Mouse (Mus musculus): ENCODE measurements around the gene Dock4. TPM values are rescaled to one million over a fixed set of nuclear protein-coding genes. Genes with fewer than 3 reads are reported as not detected.

Gene Dock4
- polyA plus RNA-seq, 1 experiment from 2014 or later, result 6.4 TPM

GRCm38 (mm10) chr12:40622926-40623325 lies 177.2 kb downstream of the Dock4 start:
- Histone ChIP-seq H3K27me3 (ENCODE audit: control insufficient read depth, insufficient read depth, low read length) (no peaks in the 10 kb centered on the region), H3K4me1 (ENCODE audit: control insufficient read depth, insufficient read depth, low read length) (no peaks in the 10 kb centered on the region), H3K36me3 (ENCODE audit: control insufficient read depth, insufficient read depth) (no peaks in the 10 kb centered on the region), H3K9me3 (replicated peaks; ENCODE audit: control insufficient read depth, low read length) (no peaks in the 10 kb centered on the region), H3K27ac (ENCODE audit: low read length) (no peak overlapping the region), H3K4me3 (ENCODE audit: low read length) (no peak overlapping the region), H3K9ac (ENCODE audit: low read length) (no peak overlapping the region), H3K4me2 (ENCODE audit: low read depth, low read length) (no peak overlapping the region)
- no peak for ATAC-seq (replicated peaks; ENCODE audit: extremely low read depth, insufficient read depth, low FRiP score)

- Histone ChIP-seq H3K4me2 (ENCODE audit: low read depth, low read length) (no peak overlapping the region), H3K36me3 (ENCODE audit: control insufficient read depth, insufficient read depth) (no peaks in the 10 kb centered on the region), H3K4me3 (ENCODE audit: low read length) (no peak overlapping the region), H3K9me3 (replicated peaks; ENCODE audit: control insufficient read depth, low read length) (no peaks in the 10 kb centered on the region), H3K27ac (ENCODE audit: low read length) (no peak overlapping the region), H3K4me1 (ENCODE audit: control insufficient read depth, insufficient read depth, low read length) (no peaks in the 10 kb centered on the region), H3K27me3 (ENCODE audit: control insufficient read depth, insufficient read depth, low read length) (no peaks in the 10 kb centered on the region), H3K9ac (ENCODE audit: low read length) (no peak overlapping the region)
- 96% methylated on average over 1 of the region's 1 CpGs for WGBS
- ATAC-seq (replicated peaks; ENCODE audit: extremely low read depth, insufficient read depth, low FRiP score), result no peak
Observed at GRCm38 (mm10) chr12:40626521-40626920, 180.8 kb downstream of the Dock4 start.

- H3K27me3 ChIP-seq (ENCODE audit: control insufficient read depth, insufficient read depth, low read length), result no peaks in the 10 kb centered on the region
- no peaks in the 10 kb centered on the region for H3K4me1 ChIP-seq (ENCODE audit: control insufficient read depth, insufficient read depth, low read length)
- H3K4me2 ChIP-seq (ENCODE audit: low read depth, low read length), result no peak overlapping the region
- WGBS, result 89% methylated on average over 2 of the region's 2 CpGs
- no peaks in the 10 kb centered on the region for H3K9me3 ChIP-seq (replicated peaks; ENCODE audit: control insufficient read depth, low read length)
- no peak overlapping the region for H3K9ac ChIP-seq (ENCODE audit: low read length)
- no peak for ATAC-seq (replicated peaks; ENCODE audit: extremely low read depth, insufficient read depth, low FRiP score)
- H3K27ac ChIP-seq (ENCODE audit: low read length), result no peak overlapping the region
- no peak overlapping the region for H3K4me3 ChIP-seq (ENCODE audit: low read length)
- H3K36me3 ChIP-seq (ENCODE audit: control insufficient read depth, insufficient read depth), result no peaks in the 10 kb centered on the region
Observed at GRCm38 (mm10) chr12:40633242-40633641, 187.5 kb downstream of the Dock4 start.

- H3K9ac ChIP-seq (ENCODE audit: low read length), result no peak overlapping the region
- 76% methylated on average over 7 of the region's 7 CpGs for WGBS
- H3K36me3 ChIP-seq (ENCODE audit: control insufficient read depth, insufficient read depth), result no peaks in the 10 kb centered on the region
- H3K4me3 ChIP-seq (ENCODE audit: low read length), result no peak overlapping the region
- H3K4me2 ChIP-seq (ENCODE audit: low read depth, low read length), result no peak overlapping the region
- ATAC-seq (replicated peaks; ENCODE audit: extremely low read depth, insufficient read depth, low FRiP score), result no peak
- no peak overlapping the region for H3K27ac ChIP-seq (ENCODE audit: low read length)
- no peaks in the 10 kb centered on the region for H3K4me1 ChIP-seq (ENCODE audit: control insufficient read depth, insufficient read depth, low read length)
- H3K27me3 ChIP-seq (ENCODE audit: control insufficient read depth, insufficient read depth, low read length), result no peaks in the 10 kb centered on the region
- no peaks in the 10 kb centered on the region for H3K9me3 ChIP-seq (replicated peaks; ENCODE audit: control insufficient read depth, low read length)
Observed at GRCm38 (mm10) chr12:40634169-40634568, 188.4 kb downstream of the Dock4 start.

- Histone ChIP-seq H3K36me3 (ENCODE audit: control insufficient read depth, insufficient read depth) (no peaks in the 10 kb centered on the region), H3K9ac (ENCODE audit: low read length) (no peak overlapping the region), H3K4me2 (ENCODE audit: low read depth, low read length) (no peak overlapping the region), H3K27me3 (ENCODE audit: control insufficient read depth, insufficient read depth, low read length) (no peaks in the 10 kb centered on the region), H3K9me3 (replicated peaks; ENCODE audit: control insufficient read depth, low read length) (no peaks in the 10 kb centered on the region), H3K4me3 (ENCODE audit: low read length) (no peak overlapping the region), H3K4me1 (ENCODE audit: control insufficient read depth, insufficient read depth, low read length) (no peaks in the 10 kb centered on the region), H3K27ac (ENCODE audit: low read length) (no peak overlapping the region)
- ATAC-seq (replicated peaks; ENCODE audit: extremely low read depth, insufficient read depth, low FRiP score), result no peak
- WGBS, result 90% methylated on average over 6 of the region's 6 CpGs
Observed at GRCm38 (mm10) chr12:40635991-40636390, 190.2 kb downstream of the Dock4 start.

GRCm38 (mm10) chr12:40637427-40637826 lies 191.7 kb downstream of the Dock4 start:
- no peak overlapping the region for H3K27ac ChIP-seq (ENCODE audit: low read length)
- no peak overlapping the region for H3K9ac ChIP-seq (ENCODE audit: low read length)
- no peaks in the 10 kb centered on the region for H3K9me3 ChIP-seq (replicated peaks; ENCODE audit: control insufficient read depth, low read length)
- H3K27me3 ChIP-seq (ENCODE audit: control insufficient read depth, insufficient read depth, low read length), result no peaks in the 10 kb centered on the region
- H3K4me2 ChIP-seq (ENCODE audit: low read depth, low read length), result no peak overlapping the region
- WGBS, result 87% methylated on average over 2 of the region's 2 CpGs
- H3K4me1 ChIP-seq (ENCODE audit: control insufficient read depth, insufficient read depth, low read length), result no peaks in the 10 kb centered on the region
- H3K36me3 ChIP-seq (ENCODE audit: control insufficient read depth, insufficient read depth), result no peaks in the 10 kb centered on the region
- no peak overlapping the region for H3K4me3 ChIP-seq (ENCODE audit: low read length)
- no peak for ATAC-seq (replicated peaks; ENCODE audit: extremely low read depth, insufficient read depth, low FRiP score)

- H3K9me3 ChIP-seq (replicated peaks; ENCODE audit: control insufficient read depth, low read length), result no peaks in the 10 kb centered on the region
- no peak overlapping the region for H3K4me3 ChIP-seq (ENCODE audit: low read length)
- WGBS, result 90% methylated on average over 6 of the region's 6 CpGs
- no peak overlapping the region for H3K4me2 ChIP-seq (ENCODE audit: low read depth, low read length)
- no peaks in the 10 kb centered on the region for H3K27me3 ChIP-seq (ENCODE audit: control insufficient read depth, insufficient read depth, low read length)
- H3K9ac ChIP-seq (ENCODE audit: low read length), result no peak overlapping the region
- H3K27ac ChIP-seq (ENCODE audit: low read length), result no peak overlapping the region
- ATAC-seq (replicated peaks; ENCODE audit: extremely low read depth, insufficient read depth, low FRiP score), result no peak
- no peaks in the 10 kb centered on the region for H3K4me1 ChIP-seq (ENCODE audit: control insufficient read depth, insufficient read depth, low read length)
- H3K36me3 ChIP-seq (ENCODE audit: control insufficient read depth, insufficient read depth), result no peaks in the 10 kb centered on the region
Observed at GRCm38 (mm10) chr12:40645869-40646268, 200.1 kb downstream of the Dock4 start.

- H3K27me3 ChIP-seq (ENCODE audit: control insufficient read depth, insufficient read depth, low read length), result no peaks in the 10 kb centered on the region
- no peaks in the 10 kb centered on the region for H3K9me3 ChIP-seq (replicated peaks; ENCODE audit: control insufficient read depth, low read length)
- H3K4me3 ChIP-seq (ENCODE audit: low read length), result no peak overlapping the region
- H3K4me2 ChIP-seq (ENCODE audit: low read depth, low read length), result no peak overlapping the region
- peaks cover 6% of the 10 kb centered on the region for H3K4me1 ChIP-seq (ENCODE audit: control insufficient read depth, insufficient read depth, low read length)
- ATAC-seq (replicated peaks; ENCODE audit: extremely low read depth, insufficient read depth, low FRiP score), result no peak
- H3K9ac ChIP-seq (ENCODE audit: low read length), result no peak overlapping the region
- 73% methylated on average over 2 of the region's 2 CpGs for WGBS
- H3K27ac ChIP-seq (ENCODE audit: low read length), result 0 out of 2 replicates have a peak overlapping the region, but pooled peaks have one; percentile 21
- no peaks in the 10 kb centered on the region for H3K36me3 ChIP-seq (ENCODE audit: control insufficient read depth, insufficient read depth)
Observed at GRCm38 (mm10) chr12:40654312-40654711, 208.6 kb downstream of the Dock4 start.

- no peaks in the 10 kb centered on the region for H3K27me3 ChIP-seq (ENCODE audit: control insufficient read depth, insufficient read depth, low read length)
- no peak overlapping the region for H3K9ac ChIP-seq (ENCODE audit: low read length)
- WGBS, result 87% methylated on average over 2 of the region's 2 CpGs
- H3K9me3 ChIP-seq (replicated peaks; ENCODE audit: control insufficient read depth, low read length), result no peaks in the 10 kb centered on the region
- H3K36me3 ChIP-seq (ENCODE audit: control insufficient read depth, insufficient read depth), result no peaks in the 10 kb centered on the region
- no peak overlapping the region for H3K4me3 ChIP-seq (ENCODE audit: low read length)
- no peak overlapping the region for H3K4me2 ChIP-seq (ENCODE audit: low read depth, low read length)
- peaks cover 6% of the 10 kb centered on the region for H3K4me1 ChIP-seq (ENCODE audit: control insufficient read depth, insufficient read depth, low read length)
- H3K27ac ChIP-seq (ENCODE audit: low read length), result no peak overlapping the region
- no peak for ATAC-seq (replicated peaks; ENCODE audit: extremely low read depth, insufficient read depth, low FRiP score)
Observed at GRCm38 (mm10) chr12:40655861-40656260, 210.1 kb downstream of the Dock4 start.

- Histone ChIP-seq H3K36me3 (ENCODE audit: control insufficient read depth, insufficient read depth) (no peaks in the 10 kb centered on the region), H3K9ac (ENCODE audit: low read length) (no peak overlapping the region), H3K27me3 (ENCODE audit: control insufficient read depth, insufficient read depth, low read length) (no peaks in the 10 kb centered on the region), H3K27ac (ENCODE audit: low read length) (no peak overlapping the region), H3K4me1 (ENCODE audit: control insufficient read depth, insufficient read depth, low read length) (peaks cover 6% of the 10 kb centered on the region), H3K4me2 (ENCODE audit: low read depth, low read length) (no peak overlapping the region), H3K4me3 (ENCODE audit: low read length) (no peak overlapping the region), H3K9me3 (replicated peaks; ENCODE audit: control insufficient read depth, low read length) (no peaks in the 10 kb centered on the region)
- ATAC-seq (replicated peaks; ENCODE audit: extremely low read depth, insufficient read depth, low FRiP score), result no peak
- 36% methylated on average over 5 of the region's 5 CpGs for WGBS
Observed at GRCm38 (mm10) chr12:40656438-40656837, 210.7 kb downstream of the Dock4 start.
